Comparison of ENCODE assay signal across 8 mouse cellular contexts in the genomic region with DNA sequence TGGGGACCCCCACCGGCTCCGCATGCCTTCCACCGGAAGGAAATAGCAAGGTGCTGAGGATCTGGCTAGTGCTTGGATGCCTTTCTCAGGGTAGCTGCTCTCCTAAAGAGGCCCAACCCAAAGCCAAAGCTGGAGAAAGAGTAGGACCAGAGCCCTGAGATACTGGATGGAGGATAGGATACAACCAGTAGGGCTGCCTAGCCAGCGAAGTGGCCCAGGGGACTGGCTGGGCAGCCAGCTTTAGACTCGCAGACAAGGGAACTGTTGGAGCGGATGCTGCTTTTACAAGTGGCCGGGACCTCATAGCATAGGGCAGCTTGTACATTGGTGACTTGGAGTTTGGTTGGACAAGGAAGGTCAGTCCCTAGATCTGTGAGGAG. TPM values are rescaled to one million over a fixed set of nuclear protein-coding genes. Genes with fewer than 3 reads are reported as not detected.
DNase-seq lines count a peak whose midpoint lies in the region; ATAC-seq and TF ChIP-seq lines count a peak whose summit lies in the region.

No protein-coding gene starts in this region.

- H3K27ac ChIP-seq in forebrain, embryonic 14.5 days (ENCODE audit: low read depth, low read length) = no peak overlapping the region
- H3K27ac ChIP-seq in liver, embryonic 13.5 days = peak overlapping the region; percentile 32; the same call in 1 of the 2 replicates

- peak overlapping the region; percentile 91 for H3K4me2 ChIP-seq in forebrain, embryonic 14.5 days (ENCODE audit: low read length)
- H3K4me2 ChIP-seq in liver, embryonic 13.5 days = peak overlapping the region; percentile 95

- no peak overlapping the region for H3K9ac ChIP-seq in forebrain, embryonic 14.5 days (ENCODE audit: low read length)
- H3K9ac ChIP-seq in liver, embryonic 13.5 days = peak overlapping the region; percentile 82

- peaks cover 5% of the 10 kb centered on the region for H3K4me1 ChIP-seq in forebrain, embryonic 14.5 days (ENCODE audit: control insufficient read depth, insufficient read depth, low read length)
- peaks cover 62% of the 10 kb centered on the region for H3K4me1 ChIP-seq in liver, embryonic 13.5 days (replicated peaks)

- H3K4me3 ChIP-seq in C2C12 (ENCODE audit: insufficient read depth, poor library complexity, severe bottlenecking) = peak overlapping the region; percentile 68
- H3K4me3 ChIP-seq in forebrain, embryonic 14.5 days (ENCODE audit: low read depth, low read length) = 0 out of 2 replicates have a peak overlapping the region, but pooled peaks have one; percentile 39
- H3K4me3 ChIP-seq in liver, embryonic 13.5 days (replicated peaks) = peak overlapping the region; percentile 67

- H3K27me3 ChIP-seq in C2C12 (ENCODE audit: control insufficient read depth, insufficient read depth, insufficient read length) = no peaks in the 10 kb centered on the region
- H3K27me3 ChIP-seq in forebrain, embryonic 14.5 days (replicated peaks; ENCODE audit: control insufficient read depth, insufficient read depth, low read length) = no peaks in the 10 kb centered on the region
- peaks cover 13% of the 10 kb centered on the region for H3K27me3 ChIP-seq in liver, embryonic 13.5 days

- H3ac ChIP-seq in C2C12 (ENCODE audit: control insufficient read depth, insufficient read length, low read depth) = peak overlapping the region; percentile 97

- TF ChIP-seq CTCF in C2C12 (IDR thresholded peaks at IDR 0.05; ENCODE audit: control insufficient read depth, insufficient read depth, insufficient read length) = no peak

- intact Hi-C loops in gastrocnemius, postnatal 14 days (cut with DNase I; ENCODE audit: low total_unique reads) = loop anchor here (5.0 kb wide), 1 partner anchor 34 kb away; no protein-coding TSS in a partner anchor

- peak; percentile 29 for DNase-seq in gastrocnemius, postnatal 14 days
- DNase-seq in gastrocnemius, adult 8-10 months (ENCODE audit: low spot score in 2 of 2) = no peak
- no peak for DNase-seq in forebrain, embryonic 14.5 days (ENCODE audit: low spot score)
- no peak for DNase-seq in liver, embryonic 13.5 days
- DNase-seq in retina, postnatal 1 day = no peak
- no peak for DNase-seq in frontal cortex, postnatal 10 days (ENCODE audit: low spot score in 2 of 2)
- DNase-seq in frontal cortex, adult 2 months (ENCODE audit: extremely low spot score in 1 of 2, low spot score in 1 of 2) = no peak

- no peak for ATAC-seq in forebrain, embryonic 14.5 days
- ATAC-seq in liver, embryonic 13.5 days (ENCODE audit: low read depth) = no peak

- peaks cover 59% of the 10 kb centered on the region for H3K79me2 ChIP-seq in C2C12 (ENCODE audit: control insufficient read depth, insufficient read depth)

- H3K36me3 ChIP-seq in C2C12 (ENCODE audit: control insufficient read depth, insufficient read depth) = peaks cover 22% of the 10 kb centered on the region
- H3K36me3 ChIP-seq in forebrain, embryonic 14.5 days (ENCODE audit: control insufficient read depth, insufficient read depth, low read length) = no peaks in the 10 kb centered on the region
- no peaks in the 10 kb centered on the region for H3K36me3 ChIP-seq in liver, embryonic 13.5 days

- WGBS in forebrain, embryonic 14.5 days = 67% methylated on average over 7 of the region's 7 CpGs
- WGBS in liver, embryonic 13.5 days (ENCODE audit: insufficient replicate concordance) = 58% methylated on average over 7 of the region's 7 CpGs

- peaks cover 52% of the 10 kb centered on the region for H3K79me3 ChIP-seq in C2C12 (ENCODE audit: low read depth)

- H3K9me3 ChIP-seq in forebrain, embryonic 14.5 days (replicated peaks; ENCODE audit: control insufficient read depth, low read length) = no peaks in the 10 kb centered on the region
- no peaks in the 10 kb centered on the region for H3K9me3 ChIP-seq in liver, embryonic 13.5 days (replicated peaks)

TF ChIP-seq in C2C12, 6 proteins besides CTCF, POLR2A, EP300 and RAD21:
- no peak for TF ChIP-seq MYOD1 (IDR thresholded peaks at IDR 0.05; ENCODE audit: control insufficient read depth, insufficient read length, low read depth)
- TF ChIP-seq USF1 (IDR thresholded peaks at IDR 0.05; ENCODE audit: low read depth) = no peak
- no peak for TF ChIP-seq FOSL1 (IDR thresholded peaks at IDR 0.05; ENCODE audit: insufficient read depth, low read length, poor library complexity, severe bottlenecking)
- no peak for TF ChIP-seq MYOG (IDR thresholded peaks at IDR 0.05; ENCODE audit: control insufficient read depth, extremely low read depth, insufficient read length)
- no peak for TF ChIP-seq MAX (IDR thresholded peaks at IDR 0.05)
- no peak for TF ChIP-seq CEBPB (IDR thresholded peaks at IDR 0.05; ENCODE audit: low read depth)
TF ChIP-seq in C2C12: peak in this region for 0.

RNA-seq across cellular contexts. Expression of a gene that starts 0.8 kb away (rescaled TPM):
- total RNA-seq in gastrocnemius, postnatal 14 days (2021) = 10 to 100 TPM in 1 of 2 experiments, 1 to 10 TPM in 1; 6.8 to 13.3 TPM
- 1 to 10 TPM; 1.2 to 2.8 (median 1.7) TPM for total RNA-seq in gastrocnemius, adult 8-10 months (2022)
- polyA plus RNA-seq in C2C12 (2012; fragmentation: generic; extraction: Trizol) = 66.9 TPM
- polyA plus RNA-seq in forebrain, embryonic 14.5 days (2014; fragmentation: Nextera tagmentation; extraction: Ambion mirVana) = 1.1 and 1.3 TPM in 2 replicates
- polyA plus RNA-seq in liver, embryonic 13.5 days (2015; fragmentation: Nextera tagmentation; extraction: Ambion mirVana) = 26.1 and 27.0 TPM in 2 replicates
- 2.5 and 3.4 TPM in 2 replicates for polyA plus RNA-seq in frontal cortex, adult 2 months (2012; rRNA removed)
